Comparison of ENCODE assay signal across 12 mouse cellular contexts in genomic region chr8:105339886-105340635, GRCm38 (mm10). TPM values are rescaled to one million over a fixed set of nuclear protein-coding genes. Genes with fewer than 3 reads are reported as not detected.
DNase-seq lines count a peak whose midpoint lies in the region; ATAC-seq and TF ChIP-seq lines count a peak whose summit lies in the region.
"Had no signal": no experiment of that assay in that cellular context is flagged by ENCODE, and none has a peak within 500 bp of the region (broad histone marks: within the 10 kb centered on the region; RNA-seq: fewer than 3 reads in every experiment).

No protein-coding gene starts in this region.

- H3K27ac ChIP-seq in kidney, adult 2 months (ENCODE audit: insufficient read depth, low read depth, low read length) = peak overlapping the region; percentile 35
- H3K27ac ChIP-seq in liver, embryonic 13.5 days = peak overlapping the region; percentile 34; the same call in 1 of the 2 replicates
- no peak overlapping the region for H3K27ac ChIP-seq in forebrain, embryonic 16.5 days (ENCODE audit: low read length)
- H3K27ac ChIP-seq: embryonic facial prominence, embryonic 10.5 days; hindbrain, embryonic 14.5 days had no signal

- H3K9me3 ChIP-seq in liver, embryonic 13.5 days (replicated peaks) = no peaks in the 10 kb centered on the region
- no peaks in the 10 kb centered on the region for H3K9me3 ChIP-seq in forebrain, embryonic 16.5 days (ENCODE audit: control insufficient read depth, low read length)
- H3K9me3 ChIP-seq: embryonic facial prominence, embryonic 10.5 days had no signal

- no peaks in the 10 kb centered on the region for H3K27me3 ChIP-seq in kidney, adult 2 months (replicated peaks; ENCODE audit: control insufficient read depth, insufficient read depth, low read length)
- H3K27me3 ChIP-seq in liver, embryonic 13.5 days = no peaks in the 10 kb centered on the region
- H3K27me3 ChIP-seq in forebrain, embryonic 16.5 days (replicated peaks; ENCODE audit: control insufficient read depth, insufficient read depth, low read length) = no peaks in the 10 kb centered on the region

- WGBS in kidney, adult 2 months = 54% methylated on average over 6 of the region's 6 CpGs
- WGBS in liver, embryonic 13.5 days (ENCODE audit: insufficient replicate concordance) = 30% methylated on average over 6 of the region's 6 CpGs
- WGBS in forebrain, embryonic 16.5 days = 80% methylated on average over 6 of the region's 6 CpGs

- no peak overlapping the region; the same call in 1 of the 2 replicates for H3K9ac ChIP-seq in liver, embryonic 13.5 days
- H3K9ac ChIP-seq in forebrain, embryonic 16.5 days (replicated peaks; ENCODE audit: low read depth, low read length) = no peak overlapping the region
- H3K9ac ChIP-seq: hindbrain, embryonic 14.5 days had no signal

- H3K4me2 ChIP-seq in liver, embryonic 13.5 days = 0 out of 2 replicates have a peak overlapping the region, but pooled peaks have one; percentile 8
- no peak overlapping the region for H3K4me2 ChIP-seq in forebrain, embryonic 16.5 days (ENCODE audit: low read length)
- H3K4me2 ChIP-seq: hindbrain, embryonic 14.5 days had no signal

- peak; percentile 71 for DNase-seq in kidney, adult 2 months
- no peak for DNase-seq in kidney, postnatal 4 days
- DNase-seq in fat pad, adult 2 months (ENCODE audit: extremely low read depth, low read depth, low spot score) = peak; percentile 62
- DNase-seq in liver, embryonic 13.5 days = peak; percentile 26
- DNase-seq in thymus, postnatal 25 days = no peak
- DNase-seq: layer of hippocampus, postnatal 36 days; thymus, postnatal 14 days had no signal

- peak; percentile 75 for ATAC-seq in liver, embryonic 13.5 days (ENCODE audit: low read depth)
- peak; percentile 72 for ATAC-seq in megakaryocyte progenitor cell, adult 5-6 weeks (replicated peaks; ENCODE audit: poor library complexity)
- no peak for ATAC-seq in activated CD4-positive, CD25-positive, alpha-beta regulatory T cell, adult 4 months
- ATAC-seq in forebrain, embryonic 16.5 days = no peak

- no peak for TF ChIP-seq POLR2A in kidney, adult 2 months (IDR thresholded peaks at IDR 0.05; ENCODE audit: low read depth, low read length)

- no peaks in the 10 kb centered on the region for H3K36me3 ChIP-seq in kidney, adult 2 months (ENCODE audit: control insufficient read depth, insufficient read depth, low read length)
- peaks cover 20% of the 10 kb centered on the region for H3K36me3 ChIP-seq in liver, embryonic 13.5 days
- H3K36me3 ChIP-seq in forebrain, embryonic 16.5 days (ENCODE audit: control insufficient read depth, insufficient read depth) = no peaks in the 10 kb centered on the region

- no peaks in the 10 kb centered on the region; the same call in 1 of the 2 replicates for H3K4me1 ChIP-seq in kidney, adult 2 months (ENCODE audit: control insufficient read depth, insufficient read depth, low read length)
- H3K4me1 ChIP-seq in liver, embryonic 13.5 days (replicated peaks) = peaks cover 73% of the 10 kb centered on the region
- no peaks in the 10 kb centered on the region; the same call in 1 of the 2 replicates for H3K4me1 ChIP-seq in forebrain, embryonic 16.5 days (replicated peaks; ENCODE audit: control insufficient read depth, insufficient read depth, low read length)

- no peak overlapping the region for H3K4me3 ChIP-seq in kidney, adult 2 months (ENCODE audit: insufficient read depth, low read depth, low read length)
- no peak overlapping the region for H3K4me3 ChIP-seq in liver, embryonic 13.5 days (replicated peaks)
- no peak overlapping the region for H3K4me3 ChIP-seq in forebrain, embryonic 16.5 days (replicated peaks; ENCODE audit: low read length)
- H3K4me3 ChIP-seq: embryonic facial prominence, embryonic 10.5 days had no signal

- TF ChIP-seq CTCF in kidney, adult 2 months (conservative IDR thresholded peaks at IDR 0.05; ENCODE audit: insufficient read depth, insufficient read length, low read depth, low read length) = no peak

RNA-seq across cellular contexts. Expression of gene Fhod1, which starts 7.7 kb away (rescaled TPM):
- polyA plus RNA-seq in kidney, adult 2 months (2012; rRNA removed) = 18.2 and 20.0 TPM in 2 replicates
- 0.66 and 0.71 TPM in 2 replicates for polyA plus RNA-seq in liver, embryonic 13.5 days (2015; fragmentation: Nextera tagmentation; extraction: Ambion mirVana)
- total RNA-seq in megakaryocyte progenitor cell, adult 5-6 weeks (2015) = 5.0 and 6.2 TPM in 2 replicates
- total RNA-seq in megakaryocyte progenitor cell, adult 5-6 weeks (2017) = 2.3 and 2.9 TPM in 2 replicates
- 1 to 10 TPM; 2.9 to 3.1 TPM for polyA plus RNA-seq in activated CD4-positive, CD25-positive, alpha-beta regulatory T cell, adult 4 months (2017; shearing (Covaris generic))
- 0.43 and 1.2 TPM in 2 replicates for polyA plus RNA-seq in forebrain, embryonic 16.5 days (2015; fragmentation: Nextera tagmentation; extraction: Ambion mirVana)

RNA-seq across cellular contexts. Expression of gene Slc9a5, which starts 8.6 kb away (rescaled TPM):
- polyA plus RNA-seq in kidney, adult 2 months (2012; rRNA removed) = 1.9 and 2.5 TPM in 2 replicates
- polyA plus RNA-seq in liver, embryonic 13.5 days (2015; fragmentation: Nextera tagmentation; extraction: Ambion mirVana) = 0.14 and 0.15 TPM in 2 replicates
- total RNA-seq in megakaryocyte progenitor cell, adult 5-6 weeks (2015) = 0.54 and 0.79 TPM in 2 replicates
- under 0.01 and 0.61 TPM in 2 replicates for total RNA-seq in megakaryocyte progenitor cell, adult 5-6 weeks (2017)
- polyA plus RNA-seq in activated CD4-positive, CD25-positive, alpha-beta regulatory T cell, adult 4 months (2017; shearing (Covaris generic)) = under 1 TPM; 0.24 to 0.44 TPM
- polyA plus RNA-seq in forebrain, embryonic 16.5 days (2015; fragmentation: Nextera tagmentation; extraction: Ambion mirVana) = 6.3 and 10.3 TPM in 2 replicates

RNA-seq across cellular contexts. Expression of gene Tmem208, which starts 13.9 kb away (rescaled TPM):
- 113 and 116 TPM in 2 replicates for polyA plus RNA-seq in kidney, adult 2 months (2012; rRNA removed)
- 103 and 108 TPM in 2 replicates for polyA plus RNA-seq in liver, embryonic 13.5 days (2015; fragmentation: Nextera tagmentation; extraction: Ambion mirVana)
- 70.7 and 84.0 TPM in 2 replicates for total RNA-seq in megakaryocyte progenitor cell, adult 5-6 weeks (2015)
- 41.0 and 50.3 TPM in 2 replicates for total RNA-seq in megakaryocyte progenitor cell, adult 5-6 weeks (2017)
- polyA plus RNA-seq in activated CD4-positive, CD25-positive, alpha-beta regulatory T cell, adult 4 months (2017; shearing (Covaris generic)) = 100 to 1,000 TPM; 160 to 182 TPM
- 111 and 126 TPM in 2 replicates for polyA plus RNA-seq in forebrain, embryonic 16.5 days (2015; fragmentation: Nextera tagmentation; extraction: Ambion mirVana)

RNA-seq across cellular contexts. Expression of gene Lrrc29, which starts 14.0 kb away (rescaled TPM):
- 11.0 and 14.1 TPM in 2 replicates for polyA plus RNA-seq in kidney, adult 2 months (2012; rRNA removed)
- 9.4 and 9.5 TPM in 2 replicates for polyA plus RNA-seq in liver, embryonic 13.5 days (2015; fragmentation: Nextera tagmentation; extraction: Ambion mirVana)
- total RNA-seq in megakaryocyte progenitor cell, adult 5-6 weeks (2015) = 1.2 and 2.0 TPM in 2 replicates
- 1.3 and 2.9 TPM in 2 replicates for total RNA-seq in megakaryocyte progenitor cell, adult 5-6 weeks (2017)
- 1 to 10 TPM; 1.4 to 2.7 TPM for polyA plus RNA-seq in activated CD4-positive, CD25-positive, alpha-beta regulatory T cell, adult 4 months (2017; shearing (Covaris generic))
- polyA plus RNA-seq in forebrain, embryonic 16.5 days (2015; fragmentation: Nextera tagmentation; extraction: Ambion mirVana) = 0.36 and 0.99 TPM in 2 replicates

RNA-seq across cellular contexts. Expression of gene Plekhg4, which starts 33.0 kb away (rescaled TPM):
- 0.14 and 0.18 TPM in 2 replicates for polyA plus RNA-seq in kidney, adult 2 months (2012; rRNA removed)
- polyA plus RNA-seq in liver, embryonic 13.5 days (2015; fragmentation: Nextera tagmentation; extraction: Ambion mirVana) = 0.05 and 0.09 TPM in 2 replicates
- not detected in 2 replicates for total RNA-seq in megakaryocyte progenitor cell, adult 5-6 weeks (2015)
- total RNA-seq in megakaryocyte progenitor cell, adult 5-6 weeks (2017) = not detected in 2 replicates
- polyA plus RNA-seq in activated CD4-positive, CD25-positive, alpha-beta regulatory T cell, adult 4 months (2017; shearing (Covaris generic)) = under 1 TPM in 1 of 2 experiments, not detected in 1; 0.20 TPM
- polyA plus RNA-seq in forebrain, embryonic 16.5 days (2015; fragmentation: Nextera tagmentation; extraction: Ambion mirVana) = 1.3 and 1.9 TPM in 2 replicates

Comparison
In these comparisons a context has a peak if more than half of its experiments do, and no peak if none do; other contexts are left out.
1. DNase-seq: peak in kidney, adult 2 months (single experiment), fat pad, adult 2 months (single experiment) and liver, embryonic 13.5 days (single experiment); none in kidney, postnatal 4 days (0 of 2) and thymus, postnatal 25 days (single experiment).
2. ATAC-seq: peak in liver, embryonic 13.5 days (single experiment) and megakaryocyte progenitor cell, adult 5-6 weeks (single experiment); none in activated CD4-positive, CD25-positive, alpha-beta regulatory T cell, adult 4 months (single experiment) and forebrain, embryonic 16.5 days (single experiment).